Mouse (Mus musculus): ENCODE measurements around the gene Ldlrap1.

The Ldlrap1 gene

DNA sequence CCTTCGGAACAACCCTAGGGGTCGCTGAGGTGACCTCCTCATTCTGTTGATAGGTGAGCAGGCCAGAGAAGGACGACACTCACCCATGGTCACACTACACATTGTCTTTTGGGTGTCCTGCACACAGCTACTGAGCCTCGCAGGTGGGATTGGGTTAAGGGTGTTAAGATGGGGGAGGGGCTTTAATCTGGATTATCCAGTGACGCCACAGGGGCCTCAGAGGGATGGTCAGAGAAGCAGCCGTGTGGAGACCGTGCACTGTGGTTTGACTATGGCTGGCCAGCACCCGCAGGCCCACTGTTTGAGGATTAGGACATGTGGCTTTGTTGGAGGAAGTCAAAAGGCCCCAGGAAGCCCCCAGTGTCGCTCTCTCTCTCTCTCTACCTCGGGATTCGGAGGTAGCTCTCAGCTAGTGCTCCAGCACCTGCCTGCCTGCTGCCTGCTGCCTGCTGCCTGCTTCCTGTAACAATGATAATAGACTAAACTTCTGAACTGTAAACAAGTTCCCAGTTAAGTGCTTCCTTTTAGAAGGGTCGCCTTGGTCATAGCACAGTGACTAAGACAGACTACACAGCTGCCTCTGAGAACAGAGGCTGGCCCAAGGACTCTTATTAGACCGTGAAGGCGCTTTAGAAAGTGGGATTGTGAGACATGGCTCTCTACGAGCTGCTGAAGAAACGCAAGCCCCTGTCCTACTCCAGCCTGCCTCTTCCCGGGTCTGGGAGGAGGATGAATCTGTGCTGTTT, 14.1 kb downstream of the Ldlrap1 start:
- intact Hi-C loops (cut with DNase I) = no loop called here

GRCm38 (mm10) chr4:134752911-134753426, 14.9 kb downstream of the Ldlrap1 start:
- intact Hi-C loops (cut with DNase I) = no loop called here

DNA sequence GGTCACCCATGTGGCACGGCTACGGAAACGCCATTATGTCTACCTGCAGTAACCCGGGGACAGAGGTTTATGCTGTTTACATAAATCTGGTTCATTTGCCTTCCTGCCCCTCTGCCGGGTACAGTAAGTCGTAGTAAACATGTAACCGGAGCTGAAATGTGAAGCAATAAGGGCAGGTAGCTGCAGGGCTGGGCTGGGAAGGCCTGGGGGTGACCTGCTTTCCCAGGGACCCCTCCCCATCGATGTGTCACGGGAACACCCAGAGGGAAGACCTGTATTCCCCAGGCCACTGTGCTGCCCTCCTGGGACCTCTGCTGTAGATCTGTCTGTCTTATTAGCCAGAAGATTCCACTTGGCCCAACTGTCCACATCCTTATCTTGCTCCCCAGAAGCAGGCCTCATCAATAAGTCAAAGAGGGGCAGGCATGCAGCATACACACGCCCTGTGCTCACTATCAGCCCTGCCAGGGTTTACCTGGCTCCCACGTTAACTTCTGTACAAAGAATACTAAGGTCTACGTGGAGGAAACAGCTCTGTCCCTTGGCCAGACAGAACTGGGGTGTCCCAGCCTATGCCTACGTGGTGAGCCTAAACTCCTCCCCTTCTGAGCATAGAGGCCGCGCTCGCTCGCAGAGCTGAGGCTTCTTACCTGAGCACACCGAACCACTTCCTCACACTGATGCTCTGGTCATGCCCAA, 16.0 kb downstream of the Ldlrap1 start:
- intact Hi-C loops (cut with DNase I) = no loop called here

GRCm38 (mm10) chr4:134750825-134751224, 17.0 kb downstream of the Ldlrap1 start:
- intact Hi-C loops (cut with DNase I) = no loop called here

GRCm38 (mm10) chr4:134750263-134750662, 17.6 kb downstream of the Ldlrap1 start:
- intact Hi-C loops (cut with DNase I) = no loop called here

GRCm38 (mm10) chr4:134749301-134750030, 18.4 kb downstream of the Ldlrap1 start:
- intact Hi-C loops (cut with DNase I) = loop anchor here (5.0 kb wide), 1 partner anchor 33 kb away; no protein-coding TSS in a partner anchor

DNA sequence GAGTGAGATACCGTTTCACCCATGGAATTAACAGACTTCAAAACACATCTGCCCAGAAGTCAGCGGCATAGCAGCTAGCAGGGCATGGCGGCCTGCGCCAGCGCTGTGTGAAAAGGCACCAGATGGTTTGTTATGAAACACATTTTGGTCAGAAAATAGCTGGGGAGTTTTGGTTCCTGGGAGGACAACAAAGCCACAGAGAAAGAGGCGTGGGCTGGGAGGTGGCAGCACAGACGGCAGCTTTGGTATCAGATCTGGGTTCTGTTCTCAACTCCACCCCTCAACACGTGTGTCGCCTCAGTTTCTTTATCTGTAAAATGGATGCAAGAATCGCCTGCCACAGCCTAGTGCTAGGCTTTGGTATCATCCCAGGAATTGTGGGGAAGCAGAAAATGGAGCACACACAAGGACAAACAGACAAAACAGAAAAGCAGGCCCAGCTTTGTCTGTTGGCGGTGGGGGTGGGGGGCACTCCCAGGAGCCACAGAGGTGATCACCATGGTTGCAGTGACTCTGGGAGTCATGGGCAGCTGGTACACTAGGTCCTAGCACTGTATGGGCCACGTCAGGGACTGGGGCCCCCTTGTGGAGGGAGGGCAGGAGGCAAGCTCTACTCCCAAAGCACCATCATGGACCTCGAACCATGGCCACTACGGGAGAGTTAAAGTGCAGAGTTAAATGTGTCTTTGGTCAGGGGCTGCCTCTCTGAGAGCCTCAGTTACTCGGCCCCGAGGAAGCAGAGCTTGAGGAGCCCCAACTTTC, 21.7 kb downstream of the Ldlrap1 start:
- intact Hi-C loops (cut with DNase I) = loop anchor here (5.0 kb wide), 1 partner anchor 36 kb away; no protein-coding TSS in a partner anchor

DNA sequence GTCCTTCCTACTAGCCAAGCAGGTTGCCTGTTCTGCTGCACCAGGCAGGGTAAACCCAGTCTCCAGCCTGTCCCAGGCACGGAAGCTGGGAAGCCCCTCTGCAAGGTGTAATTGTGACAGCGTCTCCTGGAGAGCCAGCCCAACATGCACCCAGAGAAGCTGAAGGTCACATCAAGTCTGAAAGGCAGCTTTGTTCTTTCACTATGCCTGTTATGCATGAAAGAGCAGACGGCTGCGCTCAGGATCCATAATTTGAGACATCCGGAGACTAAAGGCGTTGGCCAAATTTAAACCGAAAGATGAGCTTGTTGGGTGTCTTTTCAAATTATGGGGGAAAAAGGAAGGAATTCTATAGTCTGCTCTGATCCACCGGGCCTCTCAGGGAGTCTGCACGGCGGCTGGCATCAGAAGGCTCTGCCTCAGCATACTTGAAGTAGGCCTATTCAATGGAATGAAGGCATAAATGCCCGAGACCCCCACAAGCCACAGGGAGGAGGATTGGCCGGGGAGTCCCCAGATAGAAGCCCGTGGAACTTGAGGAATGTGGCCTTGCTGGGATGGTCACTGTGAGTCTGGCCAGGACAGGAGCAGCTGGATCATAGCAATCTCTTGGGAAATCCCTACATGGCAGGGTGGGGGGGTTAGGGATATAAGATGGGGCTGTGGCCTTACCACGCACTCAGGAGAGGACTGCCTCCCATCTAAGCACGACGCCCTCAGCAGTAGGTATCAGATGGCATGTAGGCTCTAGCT, 23.8 kb downstream of the Ldlrap1 start:
- intact Hi-C loops (cut with DNase I) = loop anchor here (5.0 kb wide), 1 partner anchor 408 kb away; no protein-coding TSS in a partner anchor

GRCm38 (mm10) chr4:134741949-134742348, 25.9 kb downstream of the Ldlrap1 start:
- intact Hi-C loops (cut with DNase I) = loop anchor here (5.0 kb wide), 1 partner anchor 410 kb away; no protein-coding TSS in a partner anchor

DNA sequence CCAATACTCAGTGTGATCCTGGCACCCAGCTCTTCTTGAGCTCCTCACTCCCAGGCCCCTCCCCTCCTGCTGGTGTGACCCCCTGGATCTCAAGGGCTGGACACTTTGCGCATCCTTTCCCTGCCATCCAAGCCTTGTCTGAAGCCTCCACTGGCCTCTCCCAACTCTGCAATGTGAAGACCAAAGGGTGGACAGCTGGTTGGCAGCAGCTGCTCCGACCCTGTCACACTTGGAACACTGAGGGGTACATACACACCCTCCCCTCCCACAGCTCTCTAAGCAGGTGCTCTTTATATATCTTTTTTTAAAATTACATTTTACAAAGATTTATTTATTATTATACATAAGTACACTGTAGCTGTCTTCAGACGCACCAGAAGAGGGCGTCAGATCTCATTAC, 27.6 kb downstream of the Ldlrap1 start:
- intact Hi-C loops (cut with DNase I) = loop anchor here (5.0 kb wide), 1 partner anchor 412 kb away; no protein-coding TSS in a partner anchor

GRCm38 (mm10) chr4:134739530-134739929, 28.3 kb downstream of the Ldlrap1 start:
- intact Hi-C loops (cut with DNase I) = no loop called here

- intact Hi-C loops (cut with DNase I) = no loop called here
Observed at GRCm38 (mm10) chr4:134737365-134737910, 30.4 kb downstream of the Ldlrap1 start.

- intact Hi-C loops (cut with DNase I) = no loop called here
Observed at GRCm38 (mm10) chr4:134736147-134736546, 31.7 kb downstream of the Ldlrap1 start.

- intact Hi-C loops (cut with DNase I) = no loop called here
Observed at GRCm38 (mm10) chr4:134734629-134735081, 33.2 kb downstream of the Ldlrap1 start.

DNA sequence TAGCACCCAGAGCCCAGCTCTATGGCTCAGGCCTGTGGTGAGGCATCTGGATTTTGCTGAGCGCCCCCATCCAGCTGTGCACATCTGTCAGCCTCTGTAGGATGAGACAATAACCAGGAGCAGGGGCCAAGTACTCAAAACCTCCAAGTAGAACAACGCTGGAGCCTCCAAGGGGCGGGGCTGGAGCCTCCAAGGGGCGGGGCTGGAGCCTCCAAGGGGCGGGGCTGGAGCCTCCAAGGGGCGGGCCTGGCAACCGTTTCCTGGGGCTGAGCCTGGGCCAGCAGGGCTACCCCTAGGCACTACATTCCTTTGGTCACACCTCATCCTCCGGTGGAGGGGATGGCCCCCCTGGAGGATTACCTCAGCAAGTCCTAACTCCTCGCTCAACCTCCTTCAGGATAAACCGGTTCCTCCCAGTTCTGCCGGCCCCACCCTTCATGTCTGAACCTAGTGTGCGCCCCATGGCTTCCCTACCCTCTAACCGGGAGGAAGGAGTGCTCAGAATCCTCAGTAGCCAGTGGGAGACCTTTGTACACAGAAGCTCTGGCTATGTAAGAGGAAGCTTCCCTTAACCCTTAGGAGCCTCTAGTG, 33.7 kb downstream of the Ldlrap1 start:
- intact Hi-C loops (cut with DNase I) = no loop called here

DNA sequence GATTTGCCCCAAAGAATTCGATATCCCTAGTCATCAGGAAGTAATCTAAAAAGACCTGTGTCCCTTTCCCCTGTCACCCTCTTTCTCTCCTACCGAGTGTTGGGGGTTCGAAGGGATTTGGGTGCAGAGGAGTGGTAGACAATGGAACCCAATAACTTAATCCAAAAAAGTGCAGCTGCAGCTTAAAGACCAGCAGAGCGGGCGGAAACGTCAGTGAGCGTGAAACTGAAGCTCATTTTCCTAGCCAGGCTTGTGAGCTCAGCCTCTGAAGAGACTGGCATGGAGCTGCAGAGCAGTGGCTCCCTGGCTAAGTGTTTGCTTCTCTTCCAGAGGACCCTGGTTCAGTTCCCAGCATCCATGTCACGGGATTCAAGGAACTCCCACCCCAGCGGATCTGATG, 34.5 kb downstream of the Ldlrap1 start:
- intact Hi-C loops (cut with DNase I) = no loop called here

DNA sequence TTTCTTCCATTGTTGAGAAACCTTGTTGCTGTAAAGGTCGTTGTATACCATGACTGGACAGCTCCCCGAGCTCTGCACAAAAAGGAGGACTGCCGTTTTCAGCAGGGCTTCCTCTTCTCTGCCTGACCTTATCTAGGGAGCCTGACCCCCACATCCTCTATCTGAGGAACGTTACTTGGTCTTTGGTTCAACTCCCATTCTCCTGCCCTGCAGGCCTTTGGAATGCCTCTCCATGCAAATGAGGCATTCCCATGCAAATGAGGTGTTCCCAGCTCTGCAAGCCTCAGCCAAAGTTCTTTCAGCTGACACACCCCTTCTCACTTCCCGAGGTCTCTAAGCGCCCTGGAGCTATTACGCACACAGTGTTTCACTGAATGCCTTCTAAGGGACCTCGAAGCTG, 37.7 kb downstream of the Ldlrap1 start:
- intact Hi-C loops (cut with DNase I) = no loop called here

DNA sequence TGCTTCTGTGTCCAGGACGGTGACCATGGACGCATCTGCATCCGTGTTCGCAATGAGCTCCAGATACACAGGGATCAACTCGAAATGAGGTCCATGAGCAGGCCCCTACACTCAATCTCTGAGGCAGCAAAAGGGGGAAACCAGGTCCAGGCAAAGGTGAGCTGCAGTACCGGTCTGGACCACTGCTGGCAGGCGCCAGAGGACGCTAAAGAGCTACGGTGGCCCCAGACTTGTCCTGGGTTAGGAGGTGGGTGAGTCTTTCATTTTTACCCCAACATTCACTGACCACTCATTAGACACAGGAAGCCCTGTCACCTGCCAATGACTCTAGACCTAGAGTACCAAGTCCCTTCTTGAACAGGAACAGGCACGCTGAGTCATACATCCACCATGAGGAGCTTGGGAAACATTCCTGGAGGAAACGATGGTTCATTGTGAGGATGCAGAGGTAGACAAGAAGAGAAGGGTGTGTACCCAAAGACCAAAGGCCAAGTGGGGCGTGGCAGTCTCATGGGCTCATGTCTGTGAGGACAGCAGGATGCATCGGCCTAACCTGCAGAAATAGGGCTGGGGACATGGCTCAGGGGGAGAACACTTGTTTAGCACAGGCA, 42.0 kb downstream of the Ldlrap1 start:
- intact Hi-C loops (cut with DNase I) = no loop called here

- intact Hi-C loops (cut with DNase I) = no loop called here
Observed at GRCm38 (mm10) chr4:134724974-134725373, 42.9 kb downstream of the Ldlrap1 start.
